Mouse (Mus musculus) forebrain, embryonic 11.5 days (tissue): ENCODE results near the gene Nek6. TPM values are rescaled to one million over a fixed set of nuclear protein-coding genes. Genes with fewer than 3 reads are reported as not detected.
A peak's percentile ranks its signal among the peaks of the same experiment; 100 is the strongest.

Source experiments
- ATAC-seq: fragments of 200-750 bp; cut with Nextera tagmentation; replicated peaks from 2 replicates; pipeline ENCODE4 v1.8.0; 2017; ENCODE audit warnings: moderate TSS enrichment; ENCODE audit not compliant: low FRiP score
- DNase-seq: peaks from one replicate; pipeline ENCODE4 v3.0.0-alpha.2; 2017; ENCODE audit warnings: low spot score
- H3K27ac ChIP-seq: fragments of 300-500 bp; sonication (generic); 2 replicates; pipeline ENCODE4 v1.5.1; 2014; ENCODE audit warnings: low read depth, low read length
- H3K27me3 ChIP-seq: fragments of 300-500 bp; sonication (generic); 2 replicates; pipeline ENCODE4 v1.6.1; 2014; ENCODE audit warnings: mild to moderate bottlenecking, low read length, mixed read lengths; ENCODE audit not compliant: control insufficient read depth, insufficient read depth
- H3K36me3 ChIP-seq: fragments of 300-500 bp; sonication (generic); 2 replicates; pipeline ENCODE4 v1.6.1; 2014; ENCODE audit warnings: mild to moderate bottlenecking, low read length, moderate library complexity, mixed read lengths; ENCODE audit not compliant: control insufficient read depth, insufficient read depth
- H3K4me1 ChIP-seq: fragments of 300-500 bp; sonication (generic); replicated peaks from 2 replicates; pipeline ENCODE4 v1.6.1; 2014; ENCODE audit warnings: low read length, mixed read lengths; ENCODE audit not compliant: control insufficient read depth, insufficient read depth
- H3K4me2 ChIP-seq: fragments of 300-500 bp; sonication (generic); 2 replicates; pipeline ENCODE4 v1.6.1; 2014; ENCODE audit warnings: low read depth, mild to moderate bottlenecking, low read length, moderate library complexity, mixed read lengths; ENCODE audit not compliant: severe bottlenecking
- H3K4me3 ChIP-seq: fragments of 300-500 bp; sonication (generic); 2 replicates; pipeline ENCODE4 v1.5.1; 2014; ENCODE audit warnings: low read depth, low read length
- H3K9ac ChIP-seq: fragments of 300-500 bp; sonication (generic); 2 replicates; pipeline ENCODE4 v1.6.1; 2014; ENCODE audit warnings: low read length
- H3K9me3 ChIP-seq: fragments of 300-500 bp; sonication (generic); 2 replicates; pipeline ENCODE4 v1.6.1; 2016; ENCODE audit warnings: low read length, mixed read lengths; ENCODE audit not compliant: control insufficient read depth
- WGBS: fragments of 180-500 bp; shearing (Covaris S2); extraction: QIAGEN DNeasy Blood & Tissue Kit; methylation state at CpG from one replicate; pipeline ENCODE4 v1.1.7; 2014; 5-methylcytosine and 5-hydroxymethylcytosine counted together
- microRNA-seq: library from miRNA; unstranded; fragments of <30 nt; microRNA quantifications from one replicate; pipeline ENCODE4, GENCODE M21; 2016; ENCODE audit not compliant: insufficient number of aligned reads
- polyA plus RNA-seq: library from polyadenylated mRNA; unstranded; fragments of >200 nt; fragmentation: Nextera tagmentation; extraction: Ambion mirVana; gene quantifications from 2 replicates; pipeline ENCODE4 v1.2.1, GENCODE M21; 2014

Gene Nek6
- polyA plus RNA-seq, 1 experiment from 2014 or later = 138 TPM

DNA sequence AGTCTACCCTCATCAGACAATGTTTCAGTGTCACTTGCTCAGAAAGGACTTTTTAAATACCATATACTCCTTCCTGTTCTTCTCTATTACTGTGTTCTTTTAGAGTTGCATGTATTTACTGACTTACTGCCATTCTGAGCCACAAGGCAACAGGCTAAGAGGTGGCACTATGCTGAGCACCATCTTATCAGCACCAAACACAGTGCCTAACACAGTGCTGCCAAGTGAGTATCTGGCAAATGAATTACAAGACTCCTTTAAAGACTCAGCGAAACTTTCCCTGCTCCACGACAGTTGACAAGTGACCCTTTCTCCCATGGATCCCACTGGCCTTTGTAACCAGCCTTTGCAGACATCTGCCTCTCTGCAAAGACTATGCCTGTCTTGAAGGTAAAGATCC, 119.1 kb downstream of the Nek6 start:
- DNase-seq (peak; percentile 22), ATAC-seq (no peak)
- 95% methylated on average over 2 of the region's 2 CpGs for WGBS
- no peak overlapping the region for H3K9ac ChIP-seq
- no peaks in the 10 kb centered on the region for H3K9me3 ChIP-seq
- H3K27ac ChIP-seq = no peak overlapping the region
- no peak overlapping the region for H3K4me3 ChIP-seq
- peaks cover 3% of the 10 kb centered on the region; the same call in 1 of the 2 replicates for H3K36me3 ChIP-seq
- no peaks in the 10 kb centered on the region for H3K27me3 ChIP-seq
- H3K4me1 ChIP-seq = no peaks in the 10 kb centered on the region
- no peak overlapping the region for H3K4me2 ChIP-seq

DNA sequence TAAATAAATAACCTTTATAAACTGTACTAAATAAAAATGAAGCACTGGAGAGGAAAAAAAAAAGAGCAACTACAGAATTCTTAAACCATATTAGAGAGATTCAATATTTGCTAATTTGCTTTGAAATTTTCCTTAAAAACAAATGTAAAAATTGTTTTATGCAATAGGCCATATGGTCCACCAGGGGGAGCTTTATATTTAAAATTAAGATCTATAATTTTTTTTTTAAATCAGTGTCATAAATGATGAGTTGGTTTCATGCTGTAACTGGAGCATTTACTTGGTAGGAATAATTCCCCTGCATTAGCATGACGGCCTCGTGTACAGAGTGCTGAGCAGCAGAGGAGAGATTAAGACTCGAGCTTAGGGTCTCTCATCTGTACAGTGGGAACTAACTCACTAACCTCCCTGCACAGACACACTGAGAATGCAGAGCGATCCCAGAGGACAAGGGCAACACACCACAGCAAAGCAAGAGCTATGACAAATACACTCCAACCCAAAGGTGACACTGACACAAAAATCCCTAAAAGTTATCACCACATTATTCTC, 126.3 kb downstream of the Nek6 start:
- peaks cover 6% of the 10 kb centered on the region; the same call in 1 of the 2 replicates for H3K36me3 ChIP-seq
- H3K9ac ChIP-seq = no peak overlapping the region
- H3K4me2 ChIP-seq = no peak overlapping the region
- H3K9me3 ChIP-seq = no peaks in the 10 kb centered on the region
- H3K4me3 ChIP-seq = no peak overlapping the region
- H3K27me3 ChIP-seq = no peaks in the 10 kb centered on the region
- WGBS = 86% methylated on average over 4 of the region's 4 CpGs
- DNase-seq (peak; percentile 45), ATAC-seq (no peak)
- H3K4me1 ChIP-seq = no peaks in the 10 kb centered on the region
- H3K27ac ChIP-seq = no peak overlapping the region

DNA sequence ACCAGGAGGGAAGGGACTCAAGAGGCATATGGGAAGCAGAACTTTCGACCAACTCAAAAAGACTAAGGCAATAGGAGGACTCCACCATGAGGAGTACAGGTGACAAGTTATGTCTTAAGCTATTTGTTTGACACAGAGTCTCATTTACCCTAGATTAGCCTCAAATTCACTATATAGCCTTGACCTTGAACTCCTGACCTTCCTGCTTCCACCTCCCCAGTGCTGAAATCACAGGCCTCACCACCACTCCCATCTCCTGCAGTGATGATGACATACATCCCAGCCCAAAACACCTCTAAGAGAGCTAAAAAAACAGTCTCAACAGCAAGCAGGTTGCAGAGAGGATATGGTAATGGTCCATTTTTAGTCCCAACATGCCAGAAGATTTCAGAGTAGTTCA, 130.3 kb downstream of the Nek6 start:
- Histone ChIP-seq H3K4me1 (no peaks in the 10 kb centered on the region; the same call in 1 of the 2 replicates), H3K36me3 (peaks cover 6% of the 10 kb centered on the region; the same call in 1 of the 2 replicates), H3K9me3 (no peaks in the 10 kb centered on the region), H3K4me2 (no peak overlapping the region), H3K9ac (no peak overlapping the region), H3K27ac (no peak overlapping the region), H3K27me3 (no peaks in the 10 kb centered on the region), H3K4me3 (no peak overlapping the region)
- DNase-seq (peak; percentile 4), ATAC-seq (no peak)
- WGBS = 100% methylated on average over 1 of the region's 1 CpGs

DNA sequence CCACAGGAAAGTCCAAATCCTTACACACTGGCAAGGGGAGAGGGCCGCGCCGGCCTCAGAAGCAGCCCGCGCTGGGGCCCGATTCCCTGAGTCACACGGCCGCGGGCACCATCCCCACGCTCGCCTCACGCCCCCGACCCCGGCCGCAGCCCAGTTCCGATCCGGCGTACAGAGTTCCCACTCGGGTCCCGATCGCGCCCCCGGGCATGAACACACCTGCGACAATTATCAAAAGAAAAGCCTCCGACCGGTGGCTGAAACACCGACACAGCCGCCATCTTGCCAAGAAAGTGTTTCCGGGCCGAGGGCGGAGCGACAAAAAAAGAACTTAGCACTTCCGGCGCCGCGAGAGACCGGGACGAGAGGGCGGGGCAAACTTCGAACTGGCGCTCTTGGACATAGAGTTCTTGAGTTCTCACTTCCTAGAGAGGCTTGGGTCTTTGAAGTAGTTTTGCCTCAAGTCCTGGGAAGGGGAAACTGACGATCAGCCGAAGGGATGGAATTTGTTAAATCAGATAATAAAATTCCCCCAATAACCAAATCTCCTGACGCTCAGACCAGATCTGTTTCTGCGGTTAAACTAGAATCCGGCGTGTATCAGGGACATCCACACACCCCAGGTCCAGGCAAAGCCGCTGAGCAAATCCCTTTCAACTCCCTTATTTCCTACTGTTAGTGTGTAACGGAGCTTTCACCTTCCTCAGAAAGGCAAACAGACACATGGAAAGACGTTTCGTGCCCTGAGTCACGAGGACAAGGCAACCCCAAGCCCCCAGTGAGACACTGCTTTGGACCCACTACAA, 132.4 kb downstream of the Nek6 start, which contains the start of gene Psmb7:
TSS of gene Psmb7 (minus strand) at position 463 of the 803 bp plus-strand sequence.
- peak; percentile 88 for ATAC-seq
- WGBS = 2% methylated on average over 52 of the region's 52 CpGs
- Histone ChIP-seq H3K36me3 (peaks cover 3% of the 10 kb centered on the region; the same call in 1 of the 2 replicates), H3K4me1 (no peaks in the 10 kb centered on the region; the same call in 1 of the 2 replicates), H3K9me3 (no peaks in the 10 kb centered on the region), H3K4me2 (peak within 1 kb of the TSS; percentile 69), H3K27ac (no peak within 1 kb of the TSS; the same call in 1 of the 2 replicates), H3K9ac (peak within 1 kb of the TSS; percentile 85), H3K4me3 (peak within 1 kb of the TSS; percentile 54), H3K27me3 (no peaks in the 10 kb centered on the region)
- peak; percentile 95 for DNase-seq

Small RNAs within 50 kb of the gene (microRNA-seq; reads per million reads assigned to microRNA genes)
- gene Gm27634 = not detected

Other genes with a start within 250 kb of the Nek6 start
- 14.9 and 17.7 TPM in 2 replicates for gene Dennd1a, start 224.3 kb upstream of the Nek6 start, polyA plus RNA-seq
- 175 and 195 TPM in 2 replicates for gene Lhx2, start 172.4 kb upstream of the Nek6 start, polyA plus RNA-seq
- gene Psmb7, start 132.4 kb downstream of the Nek6 start, polyA plus RNA-seq = 333 and 341 TPM in 2 replicates
- gene Nr5a1, start 202.9 kb downstream of the Nek6 start, polyA plus RNA-seq = 0.27 and 0.40 TPM in 2 replicates